Mouse (Mus musculus) CH12F3 (cell line): ENCODE results near the gene Med12l.
"Not testable (repeated sequence)": the region's sequence is repeated elsewhere in the genome, so short reads cannot be mapped to it uniquely, and the experiment has no call there.

Source experiments
- in situ Hi-C: fragments of 300-500 bp; cut with MboI; formaldehyde crosslinking; loops from 2 replicates; pipeline ENCODE4 v1.14.3; 2020; ENCODE audit warnings: low sequenced_read_pairs

Med12l gene

DNA sequence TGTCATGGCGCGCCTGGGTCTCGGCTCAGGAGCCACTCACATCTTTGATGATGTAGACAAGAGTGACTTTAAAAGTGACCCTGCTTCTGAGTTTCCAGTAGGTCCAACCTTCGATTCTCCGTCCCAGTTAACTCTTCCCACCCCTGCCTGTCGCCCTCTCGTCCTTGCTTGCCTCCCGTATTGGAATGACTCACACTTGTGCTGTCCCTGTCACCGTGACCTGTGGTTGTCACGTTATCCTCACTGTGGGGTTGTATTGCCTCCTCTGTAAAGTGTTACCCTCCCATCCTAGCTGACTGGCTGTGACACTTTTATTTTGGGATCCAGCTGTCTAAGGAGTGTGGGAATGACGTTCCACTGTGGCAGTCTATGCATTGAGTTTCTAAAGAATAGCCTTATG, 87.1 kb downstream of the Med12l start:
- in situ Hi-C loops: no loop called here

DNA sequence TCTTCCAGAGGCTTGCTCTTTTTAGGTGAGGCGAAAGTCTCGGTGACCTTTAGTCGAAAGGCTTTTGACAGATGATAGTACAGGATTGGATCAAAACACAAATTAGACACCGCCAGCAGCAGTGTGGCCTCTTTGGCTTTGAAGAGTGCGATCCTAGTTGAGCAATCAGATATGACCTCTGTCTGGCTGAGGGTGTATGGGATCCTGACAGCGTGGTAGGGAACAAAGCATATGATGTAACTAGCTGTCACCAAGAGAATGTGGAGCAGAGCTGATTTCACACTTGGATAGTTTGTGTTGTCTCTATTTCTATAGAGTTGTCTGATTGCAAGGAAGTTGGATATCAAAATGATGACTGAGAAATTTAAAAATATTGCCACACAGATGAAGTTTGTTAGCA, 91.8 kb downstream of the Med12l start:
- in situ Hi-C loops: no loop called here

- in situ Hi-C loops: no loop called here
These were observed 92.9 kb downstream of the Med12l start for GRCm38 (mm10) chr3:59098540-59098939.

- in situ Hi-C loops: no loop called here
These were observed 95.8 kb downstream of the Med12l start, which contains the start of gene Gpr171 for GRCm38 (mm10) chr3:59101218-59101986. TSS of gene Gpr171 (minus strand) at chr3:59101821.

DNA sequence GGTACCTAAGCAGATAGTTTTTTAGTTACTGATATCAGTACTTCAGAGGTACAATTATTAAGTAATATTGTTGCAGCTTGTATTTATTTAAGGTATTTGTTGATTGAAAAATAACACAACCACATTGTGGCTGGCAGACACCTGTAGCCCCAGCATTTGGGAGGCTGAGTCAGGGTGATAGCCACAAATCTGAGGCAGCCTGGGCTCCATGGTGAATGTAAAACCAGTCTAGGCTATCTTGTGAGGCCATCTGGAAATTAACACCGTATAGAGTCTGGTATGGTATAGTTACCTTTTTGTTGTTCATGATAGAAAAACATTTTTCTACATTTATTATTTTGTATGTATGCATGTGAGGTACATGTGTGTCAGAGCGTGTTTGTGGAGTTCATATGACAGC, 96.5 kb downstream of the Med12l start:
- in situ Hi-C loops: no loop called here

GRCm38 (mm10) chr3:59104462-59104861, 98.8 kb downstream of the Med12l start:
- in situ Hi-C loops: no loop called here

- in situ Hi-C loops: no loop called here
These were observed 101.8 kb downstream of the Med12l start for GRCm38 (mm10) chr3:59107439-59107838.

GRCm38 (mm10) chr3:59109834-59110233, 104.2 kb downstream of the Med12l start:
- in situ Hi-C loops: not testable (repeated sequence)

- in situ Hi-C loops: no loop called here
These were observed 106.3 kb downstream of the Med12l start for GRCm38 (mm10) chr3:59111944-59112343.

DNA sequence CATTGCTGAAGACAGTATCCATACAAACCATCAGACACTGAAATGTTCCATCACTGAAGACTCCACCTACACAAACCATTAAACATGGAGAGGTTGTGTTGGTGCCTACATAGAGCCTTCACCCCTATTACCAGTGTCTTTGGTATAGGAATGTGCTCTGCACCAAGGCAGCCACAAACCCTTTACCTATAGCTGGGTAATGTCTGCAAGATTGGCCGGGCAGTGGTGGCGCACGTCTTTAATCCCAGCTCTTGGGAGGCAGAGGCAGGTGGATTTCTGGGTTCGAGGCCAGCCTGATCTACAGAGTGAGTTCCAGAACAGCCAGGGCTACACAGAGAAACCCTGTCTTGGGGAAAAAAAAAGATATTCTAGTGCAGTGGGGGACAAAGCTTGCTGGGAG, 107.7 kb downstream of the Med12l start:
- in situ Hi-C loops: not testable (repeated sequence)

DNA sequence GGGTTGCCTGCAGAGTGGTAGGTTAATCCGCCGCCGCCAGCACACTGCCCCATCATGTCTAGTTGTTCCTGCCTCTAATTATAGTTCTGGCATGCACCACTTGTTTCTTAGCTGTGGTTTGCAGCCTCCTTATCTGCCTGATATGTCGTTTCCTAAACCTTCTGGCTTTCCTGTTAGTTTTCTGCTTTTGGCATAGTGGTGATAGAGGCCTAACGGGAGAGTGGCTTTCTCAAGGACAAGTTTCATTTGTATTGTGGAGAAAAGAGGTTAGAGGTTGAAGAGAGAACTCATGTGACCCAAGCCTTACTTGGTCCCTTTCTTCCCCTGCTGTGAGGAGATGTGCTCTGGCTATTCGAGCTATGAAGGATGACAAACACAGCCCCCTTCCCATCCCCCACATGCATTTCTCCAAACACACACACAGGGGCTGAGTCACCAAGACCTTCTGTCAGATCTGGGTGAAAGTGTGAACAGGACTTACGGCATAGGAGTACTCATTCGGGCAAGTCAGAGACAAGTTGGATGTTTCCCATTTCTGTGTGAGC, 108.4 kb downstream of the Med12l start:
- in situ Hi-C loops: no loop called here

DNA sequence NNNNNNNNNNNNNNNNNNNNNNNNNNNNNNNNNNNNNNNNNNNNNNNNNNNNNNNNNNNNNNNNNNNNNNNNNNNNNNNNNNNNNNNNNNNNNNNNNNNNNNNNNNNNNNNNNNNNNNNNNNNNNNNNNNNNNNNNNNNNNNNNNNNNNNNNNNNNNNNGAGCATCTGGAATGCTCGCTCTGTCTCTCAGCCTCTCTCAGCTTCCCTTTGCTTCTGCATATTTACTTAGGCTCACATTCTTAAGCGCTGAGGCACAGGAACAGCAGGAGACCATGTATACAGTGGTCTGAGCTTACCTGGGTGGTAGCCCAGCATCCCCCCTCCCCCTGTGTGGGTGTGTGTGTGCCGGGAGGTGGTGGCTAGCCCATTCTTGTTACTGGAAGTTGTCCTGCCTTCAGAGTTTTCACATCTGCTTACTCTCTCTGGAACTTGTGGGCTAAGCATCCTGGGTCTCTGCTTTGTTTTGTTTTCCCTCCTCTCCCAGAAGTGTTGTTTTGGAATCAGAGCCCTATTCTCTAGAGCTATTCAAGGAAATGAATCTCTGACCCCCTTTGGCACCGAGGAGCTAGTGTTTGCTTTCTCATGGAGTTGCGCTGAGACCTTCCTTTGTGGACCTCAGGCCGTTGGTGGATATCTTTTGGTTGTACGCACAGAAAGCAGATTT, 115.6 kb downstream of the Med12l start:
- in situ Hi-C loops: no loop called here

- in situ Hi-C loops: no loop called here
These were observed 116.3 kb downstream of the Med12l start for GRCm38 (mm10) chr3:59121780-59122449.

GRCm38 (mm10) chr3:59125022-59125421, 119.4 kb downstream of the Med12l start:
- in situ Hi-C loops: no loop called here

- in situ Hi-C loops: no loop called here
These were observed 120.3 kb downstream of the Med12l start for GRCm38 (mm10) chr3:59125783-59126555.

DNA sequence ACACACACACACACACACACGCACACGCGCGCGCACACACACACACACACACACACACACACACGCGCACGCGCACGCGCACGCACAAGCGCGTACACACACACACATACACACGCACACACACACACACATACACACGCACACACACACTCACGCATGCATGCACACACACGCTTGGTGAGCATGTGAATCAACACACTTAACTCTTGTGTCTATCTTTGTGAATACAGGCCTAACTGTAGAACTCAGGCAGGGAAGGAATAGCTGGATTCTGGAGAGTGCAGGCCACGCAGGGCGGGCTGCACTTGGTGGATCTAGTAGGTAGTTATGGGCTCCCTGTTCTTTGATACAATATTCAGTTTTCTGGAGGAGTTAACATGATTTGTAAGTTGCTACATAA, 123.1 kb downstream of the Med12l start:
- in situ Hi-C loops: no loop called here

- in situ Hi-C loops: no loop called here
These were observed 123.9 kb downstream of the Med12l start for GRCm38 (mm10) chr3:59129547-59129946.

DNA sequence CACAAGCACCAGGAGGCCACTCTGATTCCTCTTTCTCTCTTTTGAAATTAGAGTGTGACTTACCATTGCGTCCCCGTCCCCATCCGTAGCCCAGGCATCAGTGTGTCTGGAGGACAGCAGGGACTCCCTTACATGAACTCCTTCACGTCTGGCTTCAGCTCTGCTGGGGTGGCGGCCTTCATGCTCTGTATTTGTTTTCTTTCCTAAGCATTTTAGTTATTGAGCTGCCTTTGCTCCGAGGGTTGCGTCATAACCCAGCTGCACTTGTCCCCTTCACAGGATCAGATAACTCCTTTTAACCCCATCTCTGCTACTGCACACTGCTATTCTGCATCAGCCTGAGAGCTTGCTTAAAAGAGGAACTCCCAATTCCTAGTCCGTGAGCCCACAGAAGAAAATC, 124.8 kb downstream of the Med12l start:
- in situ Hi-C loops: no loop called here

- in situ Hi-C loops: no loop called here
These were observed 125.5 kb downstream of the Med12l start for GRCm38 (mm10) chr3:59131081-59131480.

- in situ Hi-C loops: no loop called here
These were observed 126.3 kb downstream of the Med12l start for GRCm38 (mm10) chr3:59131966-59132365.

- in situ Hi-C loops: no loop called here
These were observed 127.6 kb downstream of the Med12l start for GRCm38 (mm10) chr3:59133189-59133588.
